Mouse (Mus musculus): ENCODE measurements around the gene Gm20795. TPM values are rescaled to one million over a fixed set of nuclear protein-coding genes. Genes with fewer than 3 reads are reported as not detected.

The Gm20795 gene
- polyA plus RNA-seq (2014; fragmentation: Illumina TruSeq; extraction: RNeasy Lipid Tissue Mini Kit (QIAGEN cat#74804); ENCODE audit: low read depth, low replicate concordance), result not detected

DNA sequence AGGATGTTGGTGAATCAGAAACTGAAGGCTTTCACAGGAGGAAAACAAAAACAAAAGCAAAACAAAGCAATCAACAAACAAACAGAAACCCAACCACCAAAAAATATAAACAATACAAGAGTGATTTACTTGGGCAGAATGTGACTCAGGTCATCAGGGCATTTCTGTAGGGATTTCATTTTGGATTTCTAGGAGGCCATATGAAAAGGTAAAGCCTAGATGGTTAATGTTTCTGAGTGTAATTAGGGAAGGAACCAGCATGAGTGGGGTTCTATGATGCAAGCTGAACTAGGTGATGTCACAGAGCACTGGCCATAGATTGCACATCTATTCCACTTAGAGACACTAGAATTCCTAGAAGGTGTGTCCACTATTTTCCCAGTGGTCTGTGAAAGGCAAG is at the start of gene Gm20795:
Gene Gm20795, plus strand, starts transcription at position 301 of the 400 bp plus-strand sequence.

DNA sequence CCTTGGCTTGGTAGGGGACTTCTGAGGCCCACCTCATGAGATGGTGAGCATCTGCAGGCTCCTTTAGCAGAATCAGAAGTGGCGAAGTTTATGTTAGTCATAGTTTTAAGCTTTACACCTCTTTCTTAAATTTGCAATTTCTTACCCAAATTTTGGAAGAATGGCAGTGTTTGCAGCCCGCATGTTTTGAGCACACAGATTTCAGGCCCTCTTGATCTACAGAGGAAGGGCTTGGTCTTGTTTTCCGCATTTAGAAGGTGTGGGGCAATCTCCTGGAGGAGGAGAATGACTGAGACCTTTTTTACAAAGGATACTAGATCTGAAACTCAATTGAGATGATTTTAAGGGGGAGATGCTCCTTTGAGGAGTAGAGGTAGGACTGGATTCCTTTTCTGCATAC is 29.0 kb upstream of the Gm20795 start, which contains the start of gene Gm21797:
Gene Gm21797, minus strand, starts transcription at position 101 of the 400 bp plus-strand sequence.

Other genes starting within 250 kb of the Gm20795 start
- gene Gm21852, start 152.9 kb upstream of the Gm20795 start, polyA plus RNA-seq (2014; fragmentation: Illumina TruSeq; extraction: RNeasy Lipid Tissue Mini Kit (QIAGEN cat#74804); ENCODE audit: low read depth, low replicate concordance), result not detected
- gene Gm21797, start 29.1 kb upstream of the Gm20795 start, polyA plus RNA-seq (2014; fragmentation: Illumina TruSeq; extraction: RNeasy Lipid Tissue Mini Kit (QIAGEN cat#74804); ENCODE audit: low read depth, low replicate concordance), result not detected

Measured in kidney, adult 10 weeks (tissue).